Mouse (Mus musculus) erythroblast, embryonic 14.5 days (primary cell): ENCODE results near the gene Camk1d.

Source experiments
- GATA1 ChIP-seq: IDR thresholded peaks from 2 replicates; pipeline ENCODE4 v1.6.1; 2012; ENCODE audit warnings: low read length, inconsistent platforms, mixed read lengths
- TAL1 ChIP-seq: IDR thresholded peaks from 3 replicates; pipeline ENCODE4 v1.6.1; 2012; ENCODE audit warnings: low read length, inconsistent platforms, mixed read lengths

- TF ChIP-seq TAL1 (no peak), GATA1 (no peak)
These were observed 20.2 kb downstream of the Camk1d start for GRCm38 (mm10) chr2:5694094-5694493.
